Mouse (Mus musculus): Measurements from ENCODE around the gene Dbp.

GRCm38 (mm10) chr7:45704046-45704559 lies 785 bp upstream of the Dbp start:
- TF ChIP-seq CHD2 (IDR thresholded peaks at IDR 0.05; ENCODE audit: low read depth, low read length) (no peak), MAFK (IDR thresholded peaks at IDR 0.05; ENCODE audit: insufficient read depth, low read depth, low read length) (no peak)

Measured in ES-E14 (cell line).